Mouse (Mus musculus) lung, postnatal 10 days (tissue): ENCODE measurements around the gene 0610030E20Rik.
A peak's percentile ranks its signal among the peaks of the same experiment; 100 is the strongest.

Experiments used
- DNase-seq: peaks from one replicate; pipeline ENCODE4 v3.0.0; 2021

0610030E20Rik gene

DNA sequence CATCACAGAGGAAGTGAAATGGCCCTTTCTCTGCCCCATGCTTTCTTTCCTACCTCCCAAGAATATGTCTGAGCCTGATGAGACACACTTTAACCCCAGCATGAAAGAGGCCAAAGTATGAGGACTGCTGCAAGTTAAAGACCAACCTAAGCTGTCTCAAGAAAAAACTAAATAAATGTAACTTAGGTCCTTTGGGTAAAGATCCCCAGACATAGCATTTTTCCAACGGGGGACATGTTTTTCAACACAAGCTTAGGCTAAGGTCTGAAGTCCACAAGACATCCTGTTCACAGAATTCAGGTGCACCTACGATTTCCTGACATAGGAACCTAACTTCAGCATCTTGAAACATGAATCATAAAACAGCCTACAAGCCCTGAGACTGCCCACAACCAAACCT lies 3.1 kb downstream of the 0610030E20Rik start:
- DNase-seq: no peak

GRCm38 (mm10) chr6:72352636-72353405 lies 5.7 kb downstream of the 0610030E20Rik start:
- DNase-seq: peak; percentile 70

DNA sequence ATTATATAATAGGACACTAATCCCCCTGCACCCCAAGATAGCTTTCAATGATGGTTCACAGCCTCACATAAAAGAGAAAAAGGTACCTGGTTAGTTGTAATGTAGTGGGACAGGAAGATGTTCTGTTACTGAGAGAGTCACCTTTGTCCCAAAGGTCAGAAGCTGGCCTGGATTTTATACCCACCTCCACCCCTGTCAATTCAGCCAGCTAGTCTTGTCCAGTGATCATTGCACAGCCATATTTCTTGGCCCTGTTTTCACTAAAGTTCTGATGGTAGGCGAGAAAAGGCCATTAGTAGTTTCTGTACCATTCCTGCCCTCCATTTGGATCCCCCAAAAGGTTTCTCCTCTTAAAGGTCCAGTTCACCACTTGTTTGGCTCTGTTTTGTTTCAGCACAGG lies 6.9 kb downstream of the 0610030E20Rik start:
- no peak for DNase-seq

- peak; percentile 93 for DNase-seq
Observed at GRCm38 (mm10) chr6:72355066-72355911, 8.2 kb downstream of the 0610030E20Rik start, which contains the start of gene Tmem150a. Gene Tmem150a (plus strand): TSS chr6:72355447.

DNA sequence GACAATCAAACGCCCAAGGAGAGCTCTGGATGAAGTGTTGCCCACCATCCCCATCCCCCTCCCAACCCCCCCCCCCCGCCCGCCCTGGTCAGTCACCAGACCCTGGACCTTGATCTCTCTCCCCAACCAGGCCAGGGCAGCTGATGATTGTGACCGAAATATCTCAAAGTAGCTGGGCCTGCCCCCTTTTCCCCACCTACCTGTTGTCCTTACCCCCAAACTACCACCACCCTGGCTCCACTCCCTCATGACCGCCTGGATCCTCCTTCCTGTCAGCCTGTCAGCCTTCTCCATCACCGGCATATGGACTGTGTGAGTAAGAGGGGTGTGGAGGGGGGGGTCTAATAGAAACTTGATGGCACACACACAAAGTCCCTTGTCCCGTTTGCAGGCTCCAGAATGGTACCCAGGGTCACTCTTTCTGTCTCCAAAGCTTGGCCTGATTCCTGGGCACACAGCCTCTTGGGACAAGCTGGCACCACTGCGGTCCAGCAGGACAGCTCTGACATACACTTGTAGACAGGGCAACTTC lies 8.9 kb downstream of the 0610030E20Rik start:
- DNase-seq: no peak

- no peak for DNase-seq
Observed at GRCm38 (mm10) chr6:72357164-72358079, 10.3 kb downstream of the 0610030E20Rik start.

DNA sequence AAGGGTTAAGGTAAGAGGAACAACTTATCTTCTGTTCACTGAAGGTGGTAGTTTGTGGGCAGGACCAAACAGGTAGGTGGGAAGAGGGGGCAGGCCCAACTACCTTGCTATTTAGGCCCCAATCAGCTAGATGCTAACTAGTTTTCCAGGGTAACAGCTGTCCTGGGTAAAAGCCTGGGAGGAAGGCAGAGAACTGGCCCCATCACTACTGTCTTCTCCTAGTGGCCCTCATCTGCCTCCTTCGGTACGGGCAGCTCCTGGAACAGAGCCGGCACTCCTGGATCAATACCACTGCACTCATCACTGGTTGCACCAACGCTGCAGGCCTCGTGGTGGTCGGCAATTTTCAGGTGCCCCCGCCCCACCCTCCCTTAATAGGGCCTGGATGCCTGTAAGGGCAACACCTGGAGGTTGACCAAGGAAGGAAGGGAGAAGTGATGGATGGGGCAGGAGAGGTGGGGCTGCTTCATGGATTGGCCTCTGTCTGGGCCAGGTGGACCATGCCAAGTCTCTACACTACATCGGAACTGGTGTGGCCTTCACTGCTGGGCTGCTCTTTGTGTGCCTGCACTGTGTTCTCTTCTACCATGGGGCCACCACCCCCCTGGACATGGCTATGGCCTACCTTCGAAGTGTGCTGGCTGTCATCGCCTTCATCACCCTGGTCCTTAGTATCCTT lies 11.1 kb downstream of the 0610030E20Rik start:
- DNase-seq: no peak

DNA sequence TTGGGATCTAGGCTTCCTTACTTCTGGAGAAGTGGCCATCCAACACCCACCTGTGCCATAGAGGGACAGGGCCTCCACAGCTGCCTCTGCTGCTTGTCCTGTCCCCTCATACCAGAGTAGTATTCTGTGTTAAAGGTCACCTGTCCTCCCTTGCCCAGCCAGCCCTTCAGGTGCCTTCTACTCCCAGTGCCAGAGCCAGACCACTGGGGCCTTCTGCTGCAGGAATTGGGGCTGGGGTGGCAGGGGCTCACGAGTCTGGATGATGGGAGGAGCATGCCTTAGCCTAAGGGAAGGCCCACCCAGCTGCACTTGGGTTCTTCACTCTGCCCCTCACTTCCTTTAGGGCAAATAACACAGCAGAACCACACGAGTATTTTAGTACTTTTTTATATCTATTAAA lies 12.2 kb downstream of the 0610030E20Rik start:
- DNase-seq: no peak

- DNase-seq: no peak
Observed at GRCm38 (mm10) chr6:72359891-72360598, 12.9 kb downstream of the 0610030E20Rik start.

DNA sequence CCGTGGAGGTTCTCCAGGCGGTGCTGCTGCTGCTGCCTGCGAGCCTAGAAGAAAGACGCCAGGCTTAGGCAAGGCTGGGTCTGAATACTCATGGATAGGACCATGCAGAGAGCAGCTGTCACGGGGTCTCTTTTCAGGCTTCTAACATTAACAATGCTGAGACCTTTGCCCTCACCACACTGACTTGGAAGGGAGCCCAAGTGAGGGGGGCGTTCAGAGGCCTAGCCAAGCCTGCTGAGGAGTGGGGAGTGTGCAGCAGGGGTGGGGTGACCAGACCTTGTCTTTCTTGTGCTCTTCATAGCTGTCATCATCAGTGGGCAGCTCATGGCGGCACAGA lies 13.4 kb downstream of the 0610030E20Rik start:
- DNase-seq: no peak

- no peak for DNase-seq
Observed at GRCm38 (mm10) chr6:72361121-72361551, 14.0 kb downstream of the 0610030E20Rik start.

GRCm38 (mm10) chr6:72362132-72363028 lies 15.3 kb downstream of the 0610030E20Rik start:
- peak; percentile 97 for DNase-seq

- DNase-seq: no peak
Observed at GRCm38 (mm10) chr6:72364009-72364408, 16.9 kb downstream of the 0610030E20Rik start.

DNA sequence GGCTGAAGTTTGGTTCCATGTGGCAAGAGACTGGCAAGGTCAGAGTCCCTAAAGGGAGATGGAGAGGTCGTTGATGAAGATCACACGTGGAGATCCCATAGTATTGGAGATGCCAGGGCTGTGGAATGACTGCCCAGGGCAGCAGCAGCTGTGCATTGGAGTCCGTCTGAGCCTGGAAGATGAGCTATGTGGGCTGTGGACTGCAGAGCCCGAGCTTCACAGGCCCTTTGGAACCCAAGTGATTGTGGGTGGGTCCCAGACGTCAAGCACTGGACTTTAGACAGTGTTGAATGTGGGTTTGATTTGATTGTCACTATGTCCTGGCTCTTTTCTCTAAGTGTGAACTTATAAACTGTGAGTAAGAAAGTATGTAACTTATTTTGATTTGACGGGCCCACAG lies 17.9 kb downstream of the 0610030E20Rik start:
- no peak for DNase-seq

- no peak for DNase-seq
Observed at GRCm38 (mm10) chr6:72366304-72366703, 19.2 kb downstream of the 0610030E20Rik start.

DNA sequence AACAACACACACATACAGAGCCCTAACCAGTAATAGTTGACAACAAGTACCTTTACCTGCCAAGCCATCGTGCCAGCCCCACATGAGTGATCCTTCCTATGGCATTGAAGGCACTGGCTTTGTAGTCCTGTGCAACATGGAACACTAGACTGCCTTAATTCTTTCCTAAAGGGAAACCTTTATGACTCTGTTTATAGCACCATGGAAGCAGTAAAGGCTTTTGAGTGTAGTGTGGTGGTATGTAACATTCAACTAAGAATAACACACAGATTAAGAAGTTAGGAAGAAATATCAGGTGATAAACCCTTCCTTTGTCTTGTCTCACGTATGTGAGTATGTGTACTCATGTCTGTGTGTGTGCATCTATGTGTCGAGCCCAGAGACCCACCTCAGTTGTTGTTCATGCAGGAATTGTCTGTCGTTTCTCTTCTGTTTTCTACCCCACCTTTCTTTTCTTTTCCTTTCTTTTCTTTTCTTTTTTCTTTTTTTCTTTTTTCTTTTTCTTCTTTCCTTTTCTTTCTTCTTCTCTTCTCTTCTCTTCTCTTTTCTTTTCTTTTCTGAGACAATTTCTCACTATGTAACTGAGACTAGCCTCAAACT lies 19.8 kb downstream of the 0610030E20Rik start, which contains the start of gene Rnf181:
Gene Rnf181 (minus strand): TSS at position 113 of the 600 bp plus-strand sequence.
- DNase-seq: no peak

- DNase-seq: no peak
Observed at GRCm38 (mm10) chr6:72367460-72367974, 20.4 kb downstream of the 0610030E20Rik start.

DNA sequence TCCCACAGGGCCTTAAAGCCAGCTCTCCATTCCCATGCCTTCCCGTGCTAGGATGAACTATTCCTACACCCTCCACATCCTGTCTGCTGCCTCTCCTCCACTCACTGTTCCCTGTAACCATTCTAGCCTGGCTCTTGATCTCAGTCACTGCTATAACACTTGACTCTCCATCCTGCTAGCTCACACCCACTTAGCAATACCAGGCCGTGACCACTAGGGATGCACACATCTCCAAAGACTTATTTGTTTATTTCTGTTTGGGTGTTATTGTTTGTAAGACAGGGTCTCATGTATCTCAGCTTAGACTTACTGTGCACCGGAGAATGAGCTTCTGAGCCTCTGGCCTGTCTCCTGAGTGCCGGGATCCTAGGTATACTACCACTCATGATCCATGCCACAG lies 22.4 kb downstream of the 0610030E20Rik start:
- no peak for DNase-seq

GRCm38 (mm10) chr6:72370091-72370490 lies 23.0 kb downstream of the 0610030E20Rik start:
- peak; percentile 34 for DNase-seq
